Mouse (Mus musculus): Measurements from ENCODE around the gene Ergic2. TPM values are rescaled to one million over a fixed set of nuclear protein-coding genes. Genes with fewer than 3 reads are reported as not detected.

Ergic2 gene
- polyA plus RNA-seq (2017; shearing (Covaris generic)), result 100 to 1,000 TPM; 129 to 136 TPM

DNA sequence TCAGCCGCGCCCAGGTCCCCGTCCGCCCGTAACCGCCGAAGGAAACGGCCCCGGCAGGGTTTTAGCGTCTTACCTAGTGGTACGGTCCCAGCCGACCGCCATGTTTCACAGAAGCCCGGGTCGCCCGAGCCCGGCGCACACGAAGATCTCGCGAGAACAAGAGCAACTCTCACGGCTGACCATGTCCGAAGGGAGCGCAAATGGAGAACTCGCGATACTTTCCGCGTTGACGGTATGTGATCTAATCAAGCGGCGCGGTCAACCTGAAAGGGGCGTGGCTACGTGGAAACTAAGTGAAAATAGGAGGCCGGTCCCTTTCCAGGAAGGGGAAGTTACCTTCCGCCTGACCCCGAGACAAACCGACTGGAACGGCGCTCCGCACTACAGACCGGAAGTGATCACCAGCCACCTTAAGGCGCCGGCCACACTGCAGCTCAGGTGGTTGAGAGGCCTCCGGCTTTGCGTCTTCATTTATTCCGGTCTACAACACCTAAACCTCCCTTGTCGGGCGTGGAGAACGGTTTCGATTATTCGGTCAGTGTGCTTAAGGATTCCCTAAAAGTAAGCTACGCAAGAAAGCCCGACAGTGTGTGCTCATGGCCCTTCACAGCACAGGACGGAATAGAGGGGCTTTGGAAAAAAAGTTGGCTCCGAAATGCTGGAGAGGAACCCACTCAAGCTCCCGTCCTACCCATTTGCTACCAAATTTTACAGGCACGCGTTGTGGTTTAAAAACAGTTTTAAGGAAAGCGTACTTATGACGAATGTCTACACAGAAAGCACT lies at the start of gene Ergic2:
TSS of gene Ergic2 (minus strand) at position 478 of the 784 bp plus-strand sequence.

Other genes starting within 250 kb of the Ergic2 start
- 1 to 10 TPM; 2.2 to 3.6 TPM for gene Far2, start 165.1 kb downstream of the Ergic2 start, polyA plus RNA-seq (2017; shearing (Covaris generic))
- gene Tmtc1, start 232.0 kb upstream of the Ergic2 start, polyA plus RNA-seq (2017; shearing (Covaris generic)), result 1 to 10 TPM in 1 of 2 experiments, under 1 TPM in 1; 0.02 to 1.2 TPM

Data from inflammation-experienced regulatory T-cells (primary cell).